Mouse (Mus musculus) MEL (cell line): Measurements from ENCODE around the gene H2-DMb1.

Experiments
- BHLHE40 ChIP-seq: IDR thresholded peaks from 2 replicates; pipeline ENCODE4 v1.6.1; 2012; ENCODE audit warnings: low read depth, mild to moderate bottlenecking, inconsistent platforms, low read length, improper control_type of control experiment, borderline replicate concordance
- CHD1 ChIP-seq: IDR thresholded peaks from 2 replicates; pipeline ENCODE4 v1.6.1; 2012; ENCODE audit warnings: low read depth, mild to moderate bottlenecking, inconsistent platforms, low read length, improper control_type of control experiment
- CTCF ChIP-seq, 3 experiments: IDR thresholded peaks in 2 of 3; conservative IDR thresholded peaks in 1 of 3; 2 replicates each; pipeline ENCODE4 v1.5.1; 2011 to 2012; ENCODE audit warnings: low read length in 3 of 3, low read depth in 2 of 3, mild to moderate bottlenecking in 2 of 3, improper control_type of control experiment in 1 of 3, inconsistent platforms in 1 of 3, mixed read lengths in 1 of 3, moderate library complexity in 1 of 3; ENCODE audit not compliant: control insufficient read depth in 1 of 3, insufficient read depth in 1 of 3, poor library complexity in 1 of 3, severe bottlenecking in 1 of 3
- GATA1 ChIP-seq: IDR thresholded peaks from 2 replicates; pipeline ENCODE4 v1.6.1; 2011; ENCODE audit warnings: low read depth, low read length, improper control_type of control experiment
- MAX ChIP-seq: IDR thresholded peaks from 2 replicates; pipeline ENCODE4 v1.6.1; 2011; ENCODE audit warnings: low read length, improper control_type of control experiment
- POLR2A ChIP-seq, 2 experiments: IDR thresholded peaks; 2 replicates each; pipeline ENCODE4 v1.6.1; 2011 to 2012; ENCODE audit warnings: low read length in 2 of 2, mild to moderate bottlenecking in 2 of 2, control low read depth in 1 of 2, improper control_type of control experiment in 1 of 2, low read depth in 1 of 2, moderate library complexity in 1 of 2; ENCODE audit not compliant: control insufficient read depth in 1 of 2, insufficient read depth in 1 of 2, poor library complexity in 1 of 2
- POLR2AphosphoS2 ChIP-seq: IDR thresholded peaks from 2 replicates; pipeline ENCODE4 v1.6.1; 2011; ENCODE audit warnings: low read length, improper control_type of control experiment
- USF1 ChIP-seq: IDR thresholded peaks from 2 replicates; pipeline ENCODE4 v1.6.1; 2014; ENCODE audit warnings: low read depth, mild to moderate bottlenecking, inconsistent platforms, low read length, improper control_type of control experiment, moderate library complexity

- TF ChIP-seq USF1 (no peak), POLR2A (IDR thresholded peaks at IDR 0.05; ENCODE audit: control insufficient read depth in 1 of 2, insufficient read depth in 1 of 2, low read depth in 1 of 2, low read length in 2 of 2, poor library complexity in 1 of 2) (no peak; a peak in 1 of 4 replicates), POLR2AphosphoS2 (no peak), CHD1 (no peak), MAX (no peak), GATA1 (peak; percentile 40; the same call in 1 of the 2 replicates), CTCF (IDR thresholded peaks at IDR 0.05 in 2 of 3, conservative IDR thresholded peaks at IDR 0.05 in 1 of 3; ENCODE audit: control insufficient read depth in 1 of 3, insufficient read depth in 1 of 3, low read depth in 2 of 3, low read length in 3 of 3, poor library complexity in 1 of 3, severe bottlenecking in 1 of 3) (peak; percentile 60 to 81 (median 72)), BHLHE40 (no peak)
Observed at GRCm38 (mm10) chr17:34165033-34165730, 12.3 kb downstream of the H2-DMb1 start.
